Mouse (Mus musculus) retina, adult 2 months (tissue): Measurements from ENCODE around the gene Noxo1.

Experiments used
- DNase-seq: peaks from one replicate; pipeline ENCODE4 v3.0.0-alpha.2; 2012; ENCODE audit warnings: low read depth, low spot score

Gene Noxo1

GRCm38 (mm10) chr17:24739926-24740325 is 43.9 kb downstream of the Noxo1 start:
- no peak for DNase-seq

- no peak for DNase-seq
These were observed 46.3 kb downstream of the Noxo1 start for GRCm38 (mm10) chr17:24742307-24742706.

GRCm38 (mm10) chr17:24743896-24744295 is 47.9 kb downstream of the Noxo1 start:
- DNase-seq = no peak

- DNase-seq = no peak
These were observed 48.3 kb downstream of the Noxo1 start for GRCm38 (mm10) chr17:24744381-24744780.

- DNase-seq = peak; percentile 69
These were observed 49.8 kb downstream of the Noxo1 start for GRCm38 (mm10) chr17:24745526-24746497.

GRCm38 (mm10) chr17:24746986-24747385 is 51.0 kb downstream of the Noxo1 start:
- no peak for DNase-seq
